Comparison of ENCODE assay signal across 28 mouse cellular contexts in genomic region chr17:23617087-23617486, GRCm38 (mm10). TPM values are rescaled to one million over a fixed set of nuclear protein-coding genes. Genes with fewer than 3 reads are reported as not detected.
DNase-seq lines count a peak whose midpoint lies in the region; ATAC-seq and TF ChIP-seq lines count a peak whose summit lies in the region.
"Had no signal": no experiment of that assay in that cellular context is flagged by ENCODE, and none has a peak within 500 bp of the region (broad histone marks: within the 10 kb centered on the region; RNA-seq: fewer than 3 reads in every experiment).

No protein-coding gene starts in this region.

- H3K4me1 ChIP-seq in ES-Bruce4 (ENCODE audit: control insufficient read depth, insufficient read depth, low read length): no peaks in the 10 kb centered on the region
- no peaks in the 10 kb centered on the region for H3K4me1 ChIP-seq in kidney, embryonic 16.5 days (ENCODE audit: insufficient read depth, low read length)
- H3K4me1 ChIP-seq: forebrain, embryonic 12.5 days; heart, embryonic 15.5 days; limb, embryonic 15.5 days; liver, embryonic 15.5 days had no signal

- DNase-seq in lung, postnatal 25 days (ENCODE audit: low spot score): peak; percentile 10
- no peak for DNase-seq in lung, postnatal 36 days
- peak; percentile 83 for DNase-seq in induced T-regulatory cell, adult 2 months (ENCODE audit: low read depth)
- DNase-seq in splenic B cell, adult 2 months (ENCODE audit: low read depth, low spot score): peak; percentile 15
- DNase-seq in embryo, embryonic 11 days: no peak
- DNase-seq: adrenal gland, postnatal 36 days; cerebellum, adult 11-12 months; cerebellum, postnatal 25 days; heart, adult 18-20 months; heart, postnatal 4 days; kidney, adult 18-20 months; kidney, postnatal 10 days; layer of hippocampus, postnatal 36 days; retina, postnatal 1 day; right cerebral cortex, postnatal 4 days had no signal

- no peak overlapping the region for H3K27ac ChIP-seq in ES-Bruce4 (ENCODE audit: insufficient read depth, low read length)
- H3K27ac ChIP-seq in kidney, embryonic 16.5 days (ENCODE audit: low read length): no peak overlapping the region
- H3K27ac ChIP-seq: forebrain, embryonic 12.5 days; heart, embryonic 15.5 days; hindbrain, postnatal 0 days; limb, embryonic 15.5 days; liver, embryonic 15.5 days had no signal

- TF ChIP-seq CTCF in ES-Bruce4 (IDR thresholded peaks at IDR 0.05; ENCODE audit: low read depth, low read length): no peak

- no peak overlapping the region for H3K9ac ChIP-seq in ES-Bruce4 (ENCODE audit: low read depth, poor library complexity, severe bottlenecking)
- no peak overlapping the region for H3K9ac ChIP-seq in kidney, embryonic 16.5 days (replicated peaks; ENCODE audit: low read length)
- H3K9ac ChIP-seq: forebrain, embryonic 12.5 days; heart, embryonic 15.5 days; limb, embryonic 15.5 days; liver, embryonic 15.5 days had no signal

- TF ChIP-seq POLR2A in ES-Bruce4 (IDR thresholded peaks at IDR 0.05; ENCODE audit: insufficient read depth, low read length): no peak

- no peaks in the 10 kb centered on the region for H3K27me3 ChIP-seq in ES-Bruce4 (ENCODE audit: control insufficient read depth, insufficient read depth, low read length, poor library complexity, severe bottlenecking)
- no peaks in the 10 kb centered on the region; the same call in 1 of the 2 replicates for H3K27me3 ChIP-seq in splenic B cell, adult 2 months (ENCODE audit: control insufficient read depth, insufficient read depth, low read length, poor library complexity, severe bottlenecking)
- H3K27me3 ChIP-seq in kidney, embryonic 16.5 days (ENCODE audit: insufficient read depth, low read length): peaks cover 4% of the 10 kb centered on the region; the same call in 1 of the 2 replicates

- WGBS in kidney, embryonic 16.5 days: 52% methylated on average over 9 of the region's 9 CpGs

- H3K36me3 ChIP-seq in ES-Bruce4 (ENCODE audit: control insufficient read depth, insufficient read depth, low read length, poor library complexity, severe bottlenecking): no peaks in the 10 kb centered on the region
- no peaks in the 10 kb centered on the region for H3K36me3 ChIP-seq in splenic B cell, adult 2 months (ENCODE audit: control insufficient read depth, insufficient read depth, low read length, poor library complexity, severe bottlenecking)
- no peaks in the 10 kb centered on the region for H3K36me3 ChIP-seq in kidney, embryonic 16.5 days (ENCODE audit: insufficient read depth, low read length)
- H3K36me3 ChIP-seq: forebrain, embryonic 12.5 days; heart, embryonic 15.5 days; limb, embryonic 15.5 days; liver, embryonic 15.5 days had no signal

- H3K9me3 ChIP-seq in ES-Bruce4 (replicated peaks; ENCODE audit: control insufficient read depth, insufficient read depth, low read length, poor library complexity, severe bottlenecking): no peaks in the 10 kb centered on the region
- H3K9me3 ChIP-seq in kidney, embryonic 16.5 days (ENCODE audit: low read length): no peaks in the 10 kb centered on the region
- H3K9me3 ChIP-seq: forebrain, embryonic 12.5 days; heart, embryonic 15.5 days; limb, embryonic 15.5 days; liver, embryonic 15.5 days; megakaryocyte, embryonic 14.5 days had no signal

- no peak for ATAC-seq in kidney, embryonic 16.5 days (ENCODE audit: low FRiP score, low TSS enrichment)
- ATAC-seq in erythroid progenitor cell, adult 5-6 weeks (replicated peaks; ENCODE audit: low FRiP score, poor library complexity, severe bottlenecking): no peak
- ATAC-seq: hindbrain, postnatal 0 days; midbrain, embryonic 16.5 days had no signal

- no peak for TF ChIP-seq EP300 in ES-Bruce4 (IDR thresholded peaks at IDR 0.05; ENCODE audit: insufficient read depth, low read depth, low read length)

- no peak overlapping the region for H3K4me2 ChIP-seq in kidney, embryonic 16.5 days (replicated peaks; ENCODE audit: low read depth, low read length)
- H3K4me2 ChIP-seq: forebrain, embryonic 12.5 days; heart, embryonic 15.5 days; limb, embryonic 15.5 days; liver, embryonic 15.5 days had no signal

- peak overlapping the region; percentile 60 for H3K4me3 ChIP-seq in ES-Bruce4 (ENCODE audit: low read depth, low read length)
- no peak overlapping the region for H3K4me3 ChIP-seq in kidney, embryonic 16.5 days (ENCODE audit: low read length)
- H3K4me3 ChIP-seq: forebrain, embryonic 12.5 days; heart, embryonic 15.5 days; limb, embryonic 15.5 days; liver, embryonic 15.5 days; megakaryocyte, embryonic 14.5 days had no signal

RNA-seq across cellular contexts. Expression of gene Zscan10, which starts 16.4 kb away (rescaled TPM):
- 51.8 and 58.5 TPM in 2 replicates for polyA plus RNA-seq in ES-Bruce4 (2011; ENCODE audit: insufficient read depth, insufficient read length, low read depth, missing spikeins)
- 0.26 TPM in 1 of 2 replicates, not detected in the other for polyA plus RNA-seq in kidney, embryonic 16.5 days (2015; fragmentation: Nextera tagmentation; extraction: Ambion mirVana)
- total RNA-seq in erythroid progenitor cell, adult 5-6 weeks (2015; ENCODE audit: low replicate concordance): not detected in 2 replicates
- total RNA-seq in erythroid progenitor cell, adult 5-6 weeks (2017; ENCODE audit: low replicate concordance): not detected in 2 replicates
- total RNA-seq: adrenal gland, postnatal 36 days; gastrocnemius, adult 8-10 months; heart, adult 18-20 months; heart, postnatal 4 days; layer of hippocampus, adult 18-20 months; layer of hippocampus, postnatal 36 days; left cerebral cortex, postnatal 25 days had no signal
- polyA plus RNA-seq: heart, embryonic 15.5 days; liver, embryonic 15.5 days; midbrain, embryonic 16.5 days had no signal

RNA-seq across cellular contexts. Expression of gene Zfp13, which starts 17.8 kb away (rescaled TPM):
- polyA plus RNA-seq in ES-Bruce4 (2011; ENCODE audit: insufficient read depth, insufficient read length, low read depth, missing spikeins): 25.1 and 27.7 TPM in 2 replicates
- polyA plus RNA-seq in kidney, embryonic 16.5 days (2015; fragmentation: Nextera tagmentation; extraction: Ambion mirVana): 19.1 and 19.3 TPM in 2 replicates
- total RNA-seq in erythroid progenitor cell, adult 5-6 weeks (2015; ENCODE audit: low replicate concordance): not detected in 2 replicates
- not detected in 2 replicates for total RNA-seq in erythroid progenitor cell, adult 5-6 weeks (2017; ENCODE audit: low replicate concordance)

RNA-seq across cellular contexts. Expression of gene Mmp25, which starts 28.0 kb away (rescaled TPM):
- 10.9 and 12.6 TPM in 2 replicates for polyA plus RNA-seq in ES-Bruce4 (2011; ENCODE audit: insufficient read depth, insufficient read length, low read depth, missing spikeins)
- 1.1 and 1.2 TPM in 2 replicates for polyA plus RNA-seq in kidney, embryonic 16.5 days (2015; fragmentation: Nextera tagmentation; extraction: Ambion mirVana)
- 4.6 and 7.9 TPM in 2 replicates for total RNA-seq in erythroid progenitor cell, adult 5-6 weeks (2015; ENCODE audit: low replicate concordance)
- 1.3 and 1.5 TPM in 2 replicates for total RNA-seq in erythroid progenitor cell, adult 5-6 weeks (2017; ENCODE audit: low replicate concordance)
- total RNA-seq: gastrocnemius, adult 8-10 months had no signal

RNA-seq across cellular contexts. Expression of gene Bicdl2, which starts 43.2 kb away (rescaled TPM):
- polyA plus RNA-seq in ES-Bruce4 (2011; ENCODE audit: insufficient read depth, insufficient read length, low read depth, missing spikeins): 2.9 and 3.2 TPM in 2 replicates
- 1.7 and 2.0 TPM in 2 replicates for polyA plus RNA-seq in kidney, embryonic 16.5 days (2015; fragmentation: Nextera tagmentation; extraction: Ambion mirVana)
- not detected in 2 replicates for total RNA-seq in erythroid progenitor cell, adult 5-6 weeks (2015; ENCODE audit: low replicate concordance)
- total RNA-seq in erythroid progenitor cell, adult 5-6 weeks (2017; ENCODE audit: low replicate concordance): not detected in 2 replicates
- total RNA-seq: adrenal gland, postnatal 36 days; gastrocnemius, adult 8-10 months; heart, adult 18-20 months; hindbrain, postnatal 0 days; layer of hippocampus, adult 18-20 months; layer of hippocampus, postnatal 36 days; left cerebral cortex, postnatal 25 days had no signal
- polyA plus RNA-seq: liver, embryonic 15.5 days; midbrain, embryonic 16.5 days had no signal

RNA-seq across cellular contexts. Expression of gene Zfp213, which starts 53.0 kb away (rescaled TPM):
- polyA plus RNA-seq in ES-Bruce4 (2011; ENCODE audit: insufficient read depth, insufficient read length, low read depth, missing spikeins): 4.2 and 4.9 TPM in 2 replicates
- 24.1 and 26.5 TPM in 2 replicates for polyA plus RNA-seq in kidney, embryonic 16.5 days (2015; fragmentation: Nextera tagmentation; extraction: Ambion mirVana)
- total RNA-seq in erythroid progenitor cell, adult 5-6 weeks (2015; ENCODE audit: low replicate concordance): 2.2 and 3.4 TPM in 2 replicates
- 0.90 and 1.4 TPM in 2 replicates for total RNA-seq in erythroid progenitor cell, adult 5-6 weeks (2017; ENCODE audit: low replicate concordance)

Comparison
In these comparisons a context has a peak if more than half of its experiments do, and no peak if none do; other contexts are left out.
1. DNase-seq: peak in lung, postnatal 25 days (single experiment), induced T-regulatory cell, adult 2 months (single experiment) and splenic B cell, adult 2 months (single experiment); none in lung, postnatal 36 days (single experiment) and embryo, embryonic 11 days (single experiment).
2. RNA of gene Zscan10, which starts 16.4 kb away (polyA plus RNA-seq): 51.8 to 58.5 TPM in ES-Bruce4; 0.26 TPM in kidney, embryonic 16.5 days; every median in the first group is over 10 times any median in the second.